Mouse (Mus musculus) G1E (cell line): ENCODE measurements around the gene Cnpy1.

Source experiments
- CTCF ChIP-seq: IDR thresholded peaks from 2 replicates; pipeline ENCODE4 v1.5.1; 2012; ENCODE audit warnings: low read depth, low read length, inconsistent platforms, mixed read lengths
- GATA1 ChIP-seq: IDR thresholded peaks from 2 replicates; pipeline ENCODE4 v1.6.1; 2012; ENCODE audit warnings: borderline replicate concordance, low read length, inconsistent platforms, mixed read lengths

DNA sequence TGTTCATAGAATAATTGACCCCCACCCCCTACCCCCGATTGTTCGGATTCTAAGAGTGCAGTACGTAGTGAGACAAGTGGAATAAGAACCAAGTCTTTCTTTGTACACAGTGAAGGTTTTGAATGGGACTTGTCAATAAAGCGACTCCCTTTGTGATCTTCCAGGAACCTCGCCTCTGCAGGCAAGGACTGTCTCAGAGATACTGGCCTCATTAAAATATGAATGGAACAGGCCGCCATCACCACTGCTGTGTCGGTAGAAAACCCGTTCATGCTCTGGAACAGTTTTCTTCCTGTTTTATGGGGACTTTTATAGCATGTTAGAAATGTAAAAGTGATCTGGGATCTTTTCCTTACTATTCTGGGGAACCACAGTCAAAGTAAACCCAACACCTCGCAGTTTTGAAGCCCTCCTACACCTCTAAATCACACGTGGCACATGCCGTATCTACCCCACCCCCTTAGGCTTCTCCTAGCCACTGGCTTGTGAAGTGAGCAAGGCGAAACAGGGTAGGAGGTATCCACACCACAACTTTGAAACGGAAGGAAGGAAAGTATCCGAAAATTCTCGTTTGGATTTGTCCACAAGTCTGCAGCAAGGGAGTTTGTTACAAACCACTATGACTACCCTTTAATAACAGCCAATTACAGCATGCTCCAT, 33.8 kb downstream of the Cnpy1 start:
- no peak for TF ChIP-seq CTCF
- TF ChIP-seq GATA1: no peak
